Mouse (Mus musculus) bone marrow, adult 2 months (tissue): ENCODE measurements around the gene Ugt1a8.

Source experiments
- CTCF ChIP-seq: fragments of 200-500 bp; IDR thresholded peaks from 2 replicates; pipeline ENCODE4 v1.5.1; 2011; ENCODE audit warnings: low read length, control low read depth; ENCODE audit not compliant: control insufficient read depth, insufficient read depth
- POLR2A ChIP-seq: fragments of 200-500 bp; IDR thresholded peaks from 2 replicates; pipeline ENCODE4 v1.6.1; 2011; ENCODE audit warnings: low read depth, mild to moderate bottlenecking, control low read depth, low read length, borderline replicate concordance; ENCODE audit not compliant: control insufficient read depth

DNA sequence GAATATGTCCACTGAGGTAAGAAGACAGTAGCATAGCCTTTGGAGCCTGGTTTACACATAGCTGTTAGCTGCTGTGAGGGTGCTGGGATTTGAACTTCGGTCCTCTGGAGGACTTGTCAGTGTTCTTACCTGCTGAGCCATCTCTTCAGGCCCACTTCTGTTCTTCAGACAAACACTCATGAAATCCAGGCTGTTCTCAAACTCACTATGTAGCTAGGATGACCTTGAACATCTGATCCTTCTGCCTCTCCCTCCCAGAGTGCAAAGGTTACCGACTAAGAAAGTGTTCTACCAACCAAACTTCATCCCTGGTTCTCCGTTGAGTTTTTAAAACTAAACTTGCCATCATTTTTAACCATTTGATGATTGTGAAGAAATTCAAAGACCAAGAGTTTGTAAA, 49.7 kb downstream of the Ugt1a8 start:
- TF ChIP-seq CTCF (no peak), POLR2A (no peak)
